32 mouse cellular contexts compared by ENCODE assay signal in genomic region chr4:123733532-123733931, GRCm38 (mm10). TPM values are rescaled to one million over a fixed set of nuclear protein-coding genes. Genes with fewer than 3 reads are reported as not detected.
DNase-seq lines count a peak whose midpoint lies in the region; ATAC-seq and TF ChIP-seq lines count a peak whose summit lies in the region.
"Had no signal": no experiment of that assay in that cellular context is flagged by ENCODE, and none has a peak within 500 bp of the region (broad histone marks: within the 10 kb centered on the region; RNA-seq: fewer than 3 reads in every experiment).

No protein-coding gene starts in this region.

- 94% methylated on average over 9 of the region's 9 CpGs for WGBS in forebrain, embryonic 12.5 days
- WGBS in forebrain, embryonic 15.5 days, result 94% methylated on average over 9 of the region's 9 CpGs
- 84% methylated on average over 9 of the region's 9 CpGs for WGBS in kidney, embryonic 16.5 days
- 94% methylated on average over 9 of the region's 9 CpGs for WGBS in midbrain, embryonic 15.5 days
- WGBS in midbrain, postnatal 0 days, result 94% methylated on average over 9 of the region's 9 CpGs

- TF ChIP-seq CTCF in midbrain, postnatal 0 days (IDR thresholded peaks at IDR 0.05), result no peak

- no peak overlapping the region for H3K9ac ChIP-seq in forebrain, embryonic 12.5 days
- no peak overlapping the region for H3K9ac ChIP-seq in forebrain, embryonic 15.5 days (replicated peaks)
- H3K9ac ChIP-seq in kidney, embryonic 16.5 days (replicated peaks; ENCODE audit: low read length), result no peak overlapping the region
- no peak overlapping the region for H3K9ac ChIP-seq in midbrain, embryonic 15.5 days
- H3K9ac ChIP-seq in midbrain, postnatal 0 days (replicated peaks; ENCODE audit: low read length, poor library complexity, severe bottlenecking), result no peak overlapping the region
- H3K9ac ChIP-seq: embryonic facial prominence, embryonic 12.5 days; heart, embryonic 15.5 days; hindbrain, embryonic 12.5 days; limb, embryonic 13.5 days; liver, embryonic 14.5 days; lung, embryonic 14.5 days; midbrain, embryonic 12.5 days; stomach, embryonic 15.5 days had no signal

- ATAC-seq in forebrain, embryonic 12.5 days (ENCODE audit: low FRiP score), result 0 out of 2 replicates have a peak, but pooled peaks have one; percentile 9
- ATAC-seq in forebrain, embryonic 15.5 days (replicated peaks), result no peak
- peak; percentile 63; the same call in 1 of the 2 replicates for ATAC-seq in kidney, embryonic 16.5 days (ENCODE audit: low FRiP score, low TSS enrichment)
- 0 out of 2 replicates have a peak, but pooled peaks have one; percentile 9 for ATAC-seq in midbrain, embryonic 15.5 days (replicated peaks)
- no peak for ATAC-seq in midbrain, postnatal 0 days (ENCODE audit: low FRiP score)
- ATAC-seq: forebrain, embryonic 14.5 days had no signal

- DNase-seq in kidney, postnatal 10 days, result no peak
- no peak for DNase-seq in midbrain, postnatal 0 days (ENCODE audit: low spot score)
- DNase-seq in ovary, postnatal 10 days (ENCODE audit: low spot score), result no peak
- DNase-seq in right cerebral cortex, adult 18-20 months, result no peak
- DNase-seq: adrenal gland, postnatal 25 days; cerebellum, adult 18-20 months; cerebellum, postnatal 14 days; kidney, adult 8-10 months; kidney, postnatal 25 days; lung, embryonic 14.5 days; lung, postnatal 14 days; retina, postnatal 1 day; right cerebral cortex, postnatal 25 days; thymus, adult 18-20 months; thymus, postnatal 25 days had no signal

- H3K27me3 ChIP-seq in forebrain, embryonic 12.5 days, result no peaks in the 10 kb centered on the region
- H3K27me3 ChIP-seq in forebrain, embryonic 15.5 days, result no peaks in the 10 kb centered on the region
- H3K27me3 ChIP-seq in kidney, embryonic 16.5 days (ENCODE audit: insufficient read depth, low read length), result no peaks in the 10 kb centered on the region
- H3K27me3 ChIP-seq in midbrain, embryonic 15.5 days (replicated peaks), result no peaks in the 10 kb centered on the region
- H3K27me3 ChIP-seq in midbrain, postnatal 0 days (ENCODE audit: insufficient read depth, low read length), result no peaks in the 10 kb centered on the region
- H3K27me3 ChIP-seq: embryonic facial prominence, embryonic 12.5 days; heart, embryonic 15.5 days; hindbrain, embryonic 12.5 days; limb, embryonic 13.5 days; midbrain, embryonic 12.5 days; stomach, embryonic 15.5 days had no signal

- H3K9me3 ChIP-seq in forebrain, embryonic 12.5 days, result no peaks in the 10 kb centered on the region
- no peaks in the 10 kb centered on the region for H3K9me3 ChIP-seq in forebrain, embryonic 15.5 days
- no peaks in the 10 kb centered on the region for H3K9me3 ChIP-seq in kidney, embryonic 16.5 days (ENCODE audit: low read length)
- H3K9me3 ChIP-seq in midbrain, embryonic 15.5 days, result no peaks in the 10 kb centered on the region
- no peaks in the 10 kb centered on the region for H3K9me3 ChIP-seq in midbrain, postnatal 0 days (ENCODE audit: low read length)
- H3K9me3 ChIP-seq: embryonic facial prominence, embryonic 12.5 days; heart, embryonic 15.5 days; hindbrain, embryonic 12.5 days; limb, embryonic 13.5 days; midbrain, embryonic 12.5 days; stomach, embryonic 15.5 days had no signal

- no peak overlapping the region for H3K4me3 ChIP-seq in forebrain, embryonic 12.5 days (replicated peaks)
- no peak overlapping the region for H3K4me3 ChIP-seq in forebrain, embryonic 15.5 days
- H3K4me3 ChIP-seq in kidney, embryonic 16.5 days (ENCODE audit: low read length), result no peak overlapping the region
- no peak overlapping the region for H3K4me3 ChIP-seq in midbrain, embryonic 15.5 days
- no peak overlapping the region for H3K4me3 ChIP-seq in midbrain, postnatal 0 days (ENCODE audit: low read depth, low read length)
- H3K4me3 ChIP-seq: embryonic facial prominence, embryonic 12.5 days; heart, embryonic 15.5 days; hindbrain, embryonic 12.5 days; layer of hippocampus, adult 2 months; left cerebral cortex, adult 2 months; limb, embryonic 13.5 days; midbrain, embryonic 12.5 days; stomach, embryonic 15.5 days had no signal

- no peak overlapping the region for H3K4me2 ChIP-seq in forebrain, embryonic 12.5 days
- no peak overlapping the region for H3K4me2 ChIP-seq in forebrain, embryonic 15.5 days (replicated peaks)
- H3K4me2 ChIP-seq in kidney, embryonic 16.5 days (replicated peaks; ENCODE audit: low read depth, low read length), result no peak overlapping the region
- H3K4me2 ChIP-seq in midbrain, embryonic 15.5 days, result no peak overlapping the region
- no peak overlapping the region for H3K4me2 ChIP-seq in midbrain, postnatal 0 days (ENCODE audit: low read depth, low read length, poor library complexity, severe bottlenecking)
- H3K4me2 ChIP-seq: embryonic facial prominence, embryonic 12.5 days; heart, embryonic 15.5 days; hindbrain, embryonic 12.5 days; limb, embryonic 13.5 days; lung, embryonic 14.5 days; midbrain, embryonic 12.5 days; stomach, embryonic 15.5 days had no signal

- H3K36me3 ChIP-seq in forebrain, embryonic 12.5 days (replicated peaks), result peaks cover 52% of the 10 kb centered on the region
- H3K36me3 ChIP-seq in forebrain, embryonic 15.5 days, result peaks cover 36% of the 10 kb centered on the region
- peaks cover 30% of the 10 kb centered on the region for H3K36me3 ChIP-seq in kidney, embryonic 16.5 days (ENCODE audit: insufficient read depth, low read length)
- peaks cover 20% of the 10 kb centered on the region for H3K36me3 ChIP-seq in midbrain, embryonic 15.5 days (replicated peaks)
- peaks cover 23% of the 10 kb centered on the region; the same call in 1 of the 2 replicates for H3K36me3 ChIP-seq in midbrain, postnatal 0 days (ENCODE audit: insufficient read depth, low read length)

- no peak overlapping the region for H3K27ac ChIP-seq in forebrain, embryonic 12.5 days
- H3K27ac ChIP-seq in forebrain, embryonic 15.5 days (replicated peaks), result no peak overlapping the region
- H3K27ac ChIP-seq in kidney, embryonic 16.5 days (ENCODE audit: low read length), result no peak overlapping the region
- H3K27ac ChIP-seq in midbrain, embryonic 15.5 days, result no peak overlapping the region
- H3K27ac ChIP-seq in midbrain, postnatal 0 days (ENCODE audit: low read depth, low read length), result no peak overlapping the region
- H3K27ac ChIP-seq: embryonic facial prominence, embryonic 12.5 days; heart, embryonic 15.5 days; hindbrain, embryonic 12.5 days; left cerebral cortex, adult 2 months; limb, embryonic 13.5 days; liver, embryonic 14.5 days; midbrain, embryonic 12.5 days; stomach, embryonic 15.5 days had no signal

- H3K4me1 ChIP-seq in forebrain, embryonic 12.5 days, result no peaks in the 10 kb centered on the region
- H3K4me1 ChIP-seq in forebrain, embryonic 15.5 days, result no peaks in the 10 kb centered on the region
- no peaks in the 10 kb centered on the region for H3K4me1 ChIP-seq in kidney, embryonic 16.5 days (ENCODE audit: insufficient read depth, low read length)
- H3K4me1 ChIP-seq in midbrain, embryonic 15.5 days, result no peaks in the 10 kb centered on the region
- no peaks in the 10 kb centered on the region for H3K4me1 ChIP-seq in midbrain, postnatal 0 days (ENCODE audit: insufficient read depth, low read length)
- H3K4me1 ChIP-seq: embryonic facial prominence, embryonic 12.5 days; heart, embryonic 15.5 days; hindbrain, embryonic 12.5 days; limb, embryonic 13.5 days; midbrain, embryonic 12.5 days; stomach, embryonic 15.5 days had no signal

RNA-seq across cellular contexts. Expression of gene Ndufs5, which starts 15.5 kb away (rescaled TPM):
- polyA plus RNA-seq in forebrain, embryonic 12.5 days (2016; fragmentation: Nextera tagmentation; extraction: Ambion mirVana), result 315 and 318 TPM in 2 replicates
- polyA plus RNA-seq in forebrain, embryonic 15.5 days (2015; fragmentation: Nextera tagmentation; extraction: Ambion mirVana), result 379 and 398 TPM in 2 replicates
- polyA plus RNA-seq in kidney, embryonic 16.5 days (2015; fragmentation: Nextera tagmentation; extraction: Ambion mirVana), result 290 and 298 TPM in 2 replicates
- 410 and 413 TPM in 2 replicates for polyA plus RNA-seq in midbrain, embryonic 15.5 days (2015; fragmentation: Nextera tagmentation; extraction: Ambion mirVana)
- total RNA-seq in midbrain, postnatal 0 days (2014; rRNA removed), result 141 and 145 TPM in 2 replicates
- 588 and 616 TPM in 2 replicates for polyA plus RNA-seq in midbrain, postnatal 0 days (2015; fragmentation: Nextera tagmentation; extraction: Ambion mirVana)

RNA-seq across cellular contexts. Expression of gene Akirin1, which starts 16.6 kb away (rescaled TPM):
- 89.8 and 91.1 TPM in 2 replicates for polyA plus RNA-seq in forebrain, embryonic 12.5 days (2016; fragmentation: Nextera tagmentation; extraction: Ambion mirVana)
- 77.1 and 78.8 TPM in 2 replicates for polyA plus RNA-seq in forebrain, embryonic 15.5 days (2015; fragmentation: Nextera tagmentation; extraction: Ambion mirVana)
- 42.3 and 42.7 TPM in 2 replicates for polyA plus RNA-seq in kidney, embryonic 16.5 days (2015; fragmentation: Nextera tagmentation; extraction: Ambion mirVana)
- 80.6 and 82.7 TPM in 2 replicates for polyA plus RNA-seq in midbrain, embryonic 15.5 days (2015; fragmentation: Nextera tagmentation; extraction: Ambion mirVana)
- 60.5 and 72.6 TPM in 2 replicates for total RNA-seq in midbrain, postnatal 0 days (2014; rRNA removed)
- 80.2 and 91.5 TPM in 2 replicates for polyA plus RNA-seq in midbrain, postnatal 0 days (2015; fragmentation: Nextera tagmentation; extraction: Ambion mirVana)

RNA-seq across cellular contexts. Expression of gene Macf1, which starts 49.4 kb away (rescaled TPM):
- polyA plus RNA-seq in forebrain, embryonic 12.5 days (2016; fragmentation: Nextera tagmentation; extraction: Ambion mirVana), result 75.6 and 77.9 TPM in 2 replicates
- polyA plus RNA-seq in forebrain, embryonic 15.5 days (2015; fragmentation: Nextera tagmentation; extraction: Ambion mirVana), result 73.5 and 76.0 TPM in 2 replicates
- polyA plus RNA-seq in kidney, embryonic 16.5 days (2015; fragmentation: Nextera tagmentation; extraction: Ambion mirVana), result 37.1 and 38.1 TPM in 2 replicates
- 76.4 and 82.6 TPM in 2 replicates for polyA plus RNA-seq in midbrain, embryonic 15.5 days (2015; fragmentation: Nextera tagmentation; extraction: Ambion mirVana)
- total RNA-seq in midbrain, postnatal 0 days (2014; rRNA removed), result 338 and 390 TPM in 2 replicates
- 59.7 and 73.3 TPM in 2 replicates for polyA plus RNA-seq in midbrain, postnatal 0 days (2015; fragmentation: Nextera tagmentation; extraction: Ambion mirVana)

RNA-seq across cellular contexts. Expression of gene Rhbdl2, which starts 54.1 kb away (rescaled TPM):
- polyA plus RNA-seq in forebrain, embryonic 12.5 days (2016; fragmentation: Nextera tagmentation; extraction: Ambion mirVana), result 0.88 and 1.0 TPM in 2 replicates
- 0.92 and 1.2 TPM in 2 replicates for polyA plus RNA-seq in forebrain, embryonic 15.5 days (2015; fragmentation: Nextera tagmentation; extraction: Ambion mirVana)
- 6.8 and 7.2 TPM in 2 replicates for polyA plus RNA-seq in kidney, embryonic 16.5 days (2015; fragmentation: Nextera tagmentation; extraction: Ambion mirVana)
- polyA plus RNA-seq in midbrain, embryonic 15.5 days (2015; fragmentation: Nextera tagmentation; extraction: Ambion mirVana), result 1.1 and 1.6 TPM in 2 replicates
- total RNA-seq in midbrain, postnatal 0 days (2014; rRNA removed), result 1.2 and 2.2 TPM in 2 replicates
- polyA plus RNA-seq in midbrain, postnatal 0 days (2015; fragmentation: Nextera tagmentation; extraction: Ambion mirVana), result 1.4 and 1.5 TPM in 2 replicates
- total RNA-seq: gastrocnemius, adult 8-10 months; heart, postnatal 25 days; monocyte, adult 5-6 weeks had no signal
- polyA plus RNA-seq: liver, embryonic 14.5 days had no signal

Comparison
In these comparisons a context has a peak if more than half of its experiments do, and no peak if none do; other contexts are left out.
1. ATAC-seq: peak in forebrain, embryonic 12.5 days (single experiment), kidney, embryonic 16.5 days (single experiment) and midbrain, embryonic 15.5 days (single experiment); none in forebrain, embryonic 15.5 days (single experiment) and midbrain, postnatal 0 days (single experiment).